Mouse (Mus musculus) adrenal gland, postnatal 25 days (tissue): ENCODE results near the gene Wwp2. TPM values are rescaled to one million over a fixed set of nuclear protein-coding genes. Genes with fewer than 3 reads are reported as not detected.

Experiments
- DNase-seq: peaks from one replicate; pipeline ENCODE4 v3.0.0; 2021; ENCODE audit warnings: mixed read lengths
- total RNA-seq: library from RNA; stranded (reverse); gene quantifications from 2 replicates; pipeline ENCODE4 v1.2.3, GENCODE M21; 2021

The Wwp2 gene
- total RNA-seq, 1 experiment from 2014 or later = 44.1 TPM

GRCm38 (mm10) chr8:107562164-107562563 lies 126.0 kb downstream of the Wwp2 start:
- no peak for DNase-seq

GRCm38 (mm10) chr8:107571046-107571445 lies 134.9 kb downstream of the Wwp2 start:
- DNase-seq = no peak

DNA sequence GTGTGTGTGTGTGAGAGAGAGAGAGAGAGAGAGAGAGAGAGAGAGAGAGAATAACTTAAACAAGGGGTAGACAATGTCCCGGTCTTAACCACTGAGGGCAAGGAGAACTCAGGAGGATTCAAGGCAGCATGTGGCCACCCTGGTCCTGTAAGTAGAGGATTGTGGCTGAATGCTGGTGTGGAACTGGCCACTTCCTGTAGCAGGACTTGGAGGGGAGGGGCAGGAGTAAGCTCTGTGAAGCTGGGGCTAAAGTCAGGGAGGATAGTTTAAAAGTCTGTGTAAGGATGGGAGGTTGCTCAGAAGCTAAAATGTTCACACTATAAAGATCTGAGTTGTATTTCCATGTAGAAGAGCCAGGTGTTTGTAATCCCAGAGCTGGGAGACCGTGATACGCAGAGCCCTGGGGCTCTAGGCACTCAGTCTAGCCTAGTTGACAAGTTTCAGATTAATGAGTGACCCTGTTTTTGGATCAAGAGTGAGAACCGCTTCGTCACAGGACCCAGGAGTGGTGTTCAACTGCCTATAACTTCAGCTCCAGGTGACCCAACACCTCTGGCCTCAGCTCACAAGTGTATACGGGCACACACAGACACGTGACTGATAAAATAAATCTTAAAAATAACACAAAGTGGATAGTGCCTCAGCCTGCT lies 135.4 kb downstream of the Wwp2 start:
- DNase-seq = no peak

DNA sequence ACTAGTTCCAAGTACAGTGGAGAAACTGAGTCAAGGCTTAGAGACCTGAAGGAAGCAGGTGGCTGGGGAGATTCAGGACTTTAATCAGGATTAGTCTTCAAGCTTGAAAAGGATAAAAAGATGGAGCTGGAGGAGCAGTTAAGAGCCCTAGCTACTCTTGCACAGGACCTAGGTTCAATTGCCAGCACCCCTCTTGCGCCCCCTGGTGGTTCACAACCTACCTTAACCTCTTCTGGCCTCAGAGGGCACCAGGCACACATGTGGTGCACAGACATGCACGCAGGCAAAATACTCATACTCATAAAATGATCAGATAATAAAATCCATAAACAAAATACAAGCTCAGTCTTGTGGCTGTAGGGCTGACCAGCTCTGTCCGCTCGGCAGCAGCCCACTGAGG lies 136.3 kb downstream of the Wwp2 start:
- peak; percentile 82 for DNase-seq

DNA sequence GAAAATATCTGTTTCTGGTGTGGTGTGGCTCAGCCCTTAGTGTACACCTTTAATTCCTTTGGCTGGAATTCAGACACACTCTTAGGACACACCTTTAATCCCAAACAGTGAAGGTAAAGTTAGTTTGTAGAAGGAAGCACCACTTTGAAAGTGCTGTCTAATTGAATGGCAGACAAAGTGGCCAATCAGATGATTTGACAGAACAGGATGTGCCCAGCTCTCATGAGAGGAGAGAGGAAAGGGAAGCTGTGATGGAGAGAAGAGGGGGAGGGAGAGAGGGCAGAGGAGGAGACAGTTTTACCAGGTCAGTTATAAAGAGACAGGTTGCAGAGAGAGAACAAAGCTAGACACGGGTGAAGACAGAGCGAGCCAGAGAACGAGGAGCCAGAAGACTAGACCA lies 138.6 kb downstream of the Wwp2 start:
- DNase-seq = no peak

GRCm38 (mm10) chr8:107576702-107577101 lies 140.5 kb downstream of the Wwp2 start:
- DNase-seq = peak; percentile 71

- no peak for DNase-seq
Observed at GRCm38 (mm10) chr8:107577640-107578039, 141.5 kb downstream of the Wwp2 start.

DNA sequence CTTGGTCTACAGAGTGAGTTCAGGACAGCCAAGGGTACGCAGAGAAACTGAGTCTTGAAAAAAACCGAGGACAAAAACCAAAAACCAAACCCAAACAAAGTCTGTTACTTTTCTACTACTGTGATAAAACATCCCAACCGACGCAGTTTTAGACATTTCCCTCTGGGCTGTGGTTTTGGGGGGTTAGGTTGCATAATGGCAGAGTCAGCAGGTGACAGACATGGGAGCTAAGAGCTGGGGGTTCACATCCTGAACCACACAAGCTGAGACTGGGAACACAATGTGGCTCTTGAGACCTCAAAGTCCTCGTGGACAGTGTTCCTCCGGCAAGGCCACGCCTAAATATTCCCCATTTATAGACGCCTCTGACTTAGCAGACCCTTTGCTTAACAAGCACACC lies 142.0 kb downstream of the Wwp2 start:
- DNase-seq = no peak

GRCm38 (mm10) chr8:107578541-107578940 lies 142.4 kb downstream of the Wwp2 start:
- DNase-seq = no peak

DNA sequence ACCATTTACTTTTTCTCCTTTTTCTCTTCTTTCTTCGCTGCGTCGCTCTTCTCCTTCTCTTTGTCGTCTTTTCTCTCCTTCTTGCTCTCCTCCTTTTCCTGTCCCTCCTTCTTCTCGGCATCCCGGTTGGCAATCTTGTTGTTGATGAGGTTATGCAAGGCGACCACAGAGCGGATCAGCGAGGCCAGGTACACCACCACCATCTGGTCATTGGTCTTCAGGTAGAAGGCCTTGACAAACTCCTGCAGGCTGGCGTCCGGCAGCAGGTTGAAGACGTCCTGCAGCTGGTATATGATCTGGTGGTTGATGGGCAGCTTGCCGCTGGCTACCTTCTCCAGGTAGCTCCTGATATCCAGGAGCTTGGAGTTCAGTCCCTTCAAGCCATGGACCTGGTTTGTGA lies 144.7 kb downstream of the Wwp2 start:
- no peak for DNase-seq

GRCm38 (mm10) chr8:107581536-107581935 lies 145.4 kb downstream of the Wwp2 start:
- no peak for DNase-seq

- no peak for DNase-seq
Observed at GRCm38 (mm10) chr8:107582136-107582535, 146.0 kb downstream of the Wwp2 start.

GRCm38 (mm10) chr8:107587429-107587994 lies 151.3 kb downstream of the Wwp2 start:
- peak; percentile 10 for DNase-seq

DNA sequence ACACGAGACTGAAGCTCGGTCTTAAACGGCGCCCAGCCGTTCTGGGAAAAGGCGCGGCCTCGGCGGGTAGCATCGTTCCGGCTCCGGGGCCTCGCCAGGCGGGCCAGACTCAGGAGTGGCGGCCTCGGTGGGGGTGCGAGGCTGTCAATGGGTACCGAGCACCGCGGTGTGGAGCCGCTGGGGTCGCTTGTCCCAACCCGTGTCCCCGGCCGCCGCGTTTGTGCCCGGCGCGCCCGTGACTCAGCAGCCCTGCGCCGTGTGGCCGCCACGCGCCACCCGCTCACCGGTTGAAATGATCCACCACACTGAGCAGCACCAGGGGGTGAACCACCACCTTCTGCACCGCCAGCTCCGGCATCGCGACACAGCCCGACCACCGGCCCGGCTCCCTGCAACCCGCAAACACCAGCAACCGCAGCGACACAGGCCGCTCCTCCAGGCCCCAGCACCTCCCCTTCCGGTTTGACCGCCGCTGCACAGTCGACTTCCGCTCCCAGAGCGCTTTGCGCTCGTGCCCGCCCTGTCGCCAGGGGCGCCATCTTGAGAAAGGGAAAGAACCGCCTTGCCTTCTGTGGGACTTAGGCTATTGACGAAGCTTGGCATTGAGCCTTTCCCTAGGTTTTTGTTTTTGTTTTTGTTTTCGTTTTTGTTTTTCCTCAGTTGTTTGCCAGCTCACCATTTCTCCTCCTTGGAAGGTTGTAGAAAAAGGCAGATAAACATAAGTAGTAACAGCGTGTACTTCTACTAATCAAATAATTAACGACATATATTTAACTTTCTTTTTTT lies 152.0 kb downstream of the Wwp2 start, which contains the start of gene Psmd7:
Gene Psmd7, minus strand, starts transcription at position 470 of the 786 bp plus-strand sequence.
- DNase-seq = peak; percentile 94

- DNase-seq = no peak
Observed at GRCm38 (mm10) chr8:107593967-107594729, 158.0 kb downstream of the Wwp2 start.

GRCm38 (mm10) chr8:107594817-107595216 lies 158.7 kb downstream of the Wwp2 start:
- DNase-seq = no peak

DNA sequence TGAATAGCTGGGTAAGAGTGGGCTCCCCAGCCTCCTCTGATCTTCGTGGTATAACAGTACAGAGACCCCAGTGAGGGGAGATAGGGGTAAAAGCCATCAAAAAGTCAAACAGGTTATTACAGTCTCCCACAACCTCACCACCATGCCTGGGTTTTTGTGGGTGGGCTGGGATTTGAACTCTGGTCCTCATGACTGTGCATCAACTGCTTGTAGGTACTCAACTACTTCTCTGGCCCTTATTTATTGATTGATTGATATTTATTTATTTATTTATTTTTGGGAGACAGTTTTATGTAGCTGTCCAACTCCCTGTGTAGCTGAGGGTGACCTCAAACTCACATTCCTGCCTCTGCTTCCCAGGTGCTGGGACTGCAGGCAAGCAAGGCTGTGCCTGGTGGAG lies 161.6 kb downstream of the Wwp2 start:
- DNase-seq = no peak

DNA sequence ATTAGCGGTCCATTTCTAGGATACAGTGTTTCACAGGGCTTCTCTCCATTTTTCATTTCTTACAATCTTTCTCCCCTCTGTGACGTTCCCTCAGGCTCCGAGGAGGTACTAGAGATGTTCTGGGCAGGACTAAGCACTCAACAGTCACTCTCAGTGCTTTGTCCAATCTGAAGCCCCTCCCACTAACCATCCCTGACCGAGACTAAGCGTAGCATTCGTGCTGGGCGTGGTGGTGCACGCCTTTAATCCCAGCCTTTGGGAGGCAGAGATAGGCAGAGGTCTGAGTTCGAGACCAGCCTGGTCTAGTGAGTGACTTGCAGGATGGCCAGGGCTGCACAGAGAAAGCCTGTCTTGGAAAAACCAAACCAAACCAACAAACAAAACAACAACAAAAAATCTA lies 163.5 kb downstream of the Wwp2 start:
- DNase-seq = no peak

DNA sequence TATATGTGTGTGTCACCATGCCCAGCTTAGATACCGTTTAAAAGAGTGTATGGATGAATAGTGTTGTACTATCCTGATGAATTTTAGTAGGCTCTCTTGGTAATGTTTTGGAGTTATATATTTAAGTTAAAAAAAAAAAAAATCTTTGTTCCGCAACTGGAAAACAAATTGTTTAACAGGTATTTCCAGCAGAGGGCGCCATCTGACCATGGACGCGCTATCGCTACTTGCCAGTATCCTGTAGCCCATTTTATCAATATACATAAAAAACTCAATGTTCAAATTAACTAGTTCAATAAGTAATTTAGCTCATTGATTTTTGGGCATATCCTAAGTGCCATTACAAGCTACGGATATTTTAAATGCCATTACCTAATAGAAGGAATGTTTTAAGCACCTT lies 166.9 kb downstream of the Wwp2 start:
- DNase-seq = peak; percentile 69
